Mouse (Mus musculus) adrenal gland, adult 2 months (tissue): Measurements from ENCODE around the gene Rgs14. TPM values are rescaled to one million over a fixed set of nuclear protein-coding genes. Genes with fewer than 3 reads are reported as not detected.

Experiments
- DNase-seq: peaks from one replicate; pipeline ENCODE4 v3.0.0; 2021
- long read RNA-seq: library from polyadenylated mRNA; stranded (forward); transcript quantifications from one replicate; pipeline ENCODE4 v2.0.0, GENCODE M21; 2021
- polyA plus RNA-seq: library from polyadenylated mRNA; depleted of rRNA; stranded (reverse); fragments of >200 nt; gene quantifications from 2 replicates; pipeline ENCODE4 v1.2.3, GENCODE M21; 2012; rRNA removed
- total RNA-seq, 2 experiments: library from RNA; stranded (reverse); gene quantifications; 2 replicates each; pipeline ENCODE4 v1.2.3; 2021

The Rgs14 gene
- total RNA-seq (under 1 TPM; 0.55 to 0.86 TPM), polyA plus RNA-seq (1.3 and 1.7 TPM in 2 replicates)
- long read RNA-seq: 0 reads

GRCm38 (mm10) chr13:55369531-55370114, at the start of gene Rgs14:
Gene Rgs14 (plus strand): TSS chr13:55369732.
- DNase-seq: no peak

- DNase-seq: no peak
Observed at GRCm38 (mm10) chr13:55319931-55320533, 49.5 kb upstream of the Rgs14 start, which contains the start of gene Prelid1. Gene Prelid1 (plus strand): TSS chr13:55320500.

- DNase-seq: peak; percentile 92
Observed at GRCm38 (mm10) chr13:55321434-55322129, 48.0 kb upstream of the Rgs14 start, which contains the start of gene Rab24. Gene Rab24 (minus strand): TSS chr13:55321946.

- peak; percentile 54 for DNase-seq
Observed at GRCm38 (mm10) chr13:55322130-55322825, 47.3 kb upstream of the Rgs14 start.

GRCm38 (mm10) chr13:55325596-55325995, 43.9 kb upstream of the Rgs14 start:
- no peak for DNase-seq

- DNase-seq: no peak
Observed at GRCm38 (mm10) chr13:55327169-55327568, 42.4 kb upstream of the Rgs14 start.

- DNase-seq: peak; percentile 89
Observed at GRCm38 (mm10) chr13:55327633-55328032, 41.9 kb upstream of the Rgs14 start.

- DNase-seq: no peak
Observed at GRCm38 (mm10) chr13:55328171-55328570, 41.4 kb upstream of the Rgs14 start.

- DNase-seq: no peak
Observed at GRCm38 (mm10) chr13:55328641-55329040, 40.9 kb upstream of the Rgs14 start.

- DNase-seq: no peak
Observed at GRCm38 (mm10) chr13:55329109-55329682, 40.3 kb upstream of the Rgs14 start.

GRCm38 (mm10) chr13:55329683-55330566, 39.6 kb upstream of the Rgs14 start, which contains the start of gene Mxd3:
Gene Mxd3 (minus strand): TSS chr13:55329823.
- peak; percentile 91 for DNase-seq

- no peak for DNase-seq
Observed at GRCm38 (mm10) chr13:55330567-55331400, 38.7 kb upstream of the Rgs14 start.

- no peak for DNase-seq
Observed at GRCm38 (mm10) chr13:55332331-55332730, 37.2 kb upstream of the Rgs14 start.

GRCm38 (mm10) chr13:55335701-55336100, 33.8 kb upstream of the Rgs14 start:
- no peak for DNase-seq

- no peak for DNase-seq
Observed at GRCm38 (mm10) chr13:55337341-55337975, 32.1 kb upstream of the Rgs14 start.

GRCm38 (mm10) chr13:55338131-55339054, 31.1 kb upstream of the Rgs14 start:
- no peak for DNase-seq

GRCm38 (mm10) chr13:55339259-55339658, 30.3 kb upstream of the Rgs14 start:
- no peak for DNase-seq

GRCm38 (mm10) chr13:55342469-55342868, 27.1 kb upstream of the Rgs14 start:
- no peak for DNase-seq
